Comparison of ENCODE assay signal across 8 mouse cellular contexts in the genomic region with DNA sequence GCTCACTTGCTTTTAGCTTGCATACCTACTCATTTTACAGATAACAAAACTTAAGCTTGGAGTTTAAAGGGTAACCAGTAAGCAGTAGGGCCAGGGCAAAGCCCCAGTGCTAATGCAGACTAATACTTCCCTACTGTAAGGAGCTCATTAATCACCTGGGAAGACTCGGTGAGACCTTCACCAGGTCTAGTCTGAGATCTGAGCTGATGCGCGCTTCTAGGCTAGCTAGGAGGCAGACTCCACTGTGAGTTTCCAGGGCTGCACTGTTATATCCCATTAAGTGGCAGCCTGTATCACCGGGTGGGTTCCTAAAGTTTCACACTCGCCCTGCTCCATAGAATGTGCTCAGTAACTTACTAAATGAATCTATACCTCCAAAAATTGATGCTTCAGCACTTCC. TPM values are rescaled to one million over a fixed set of nuclear protein-coding genes. Genes with fewer than 3 reads are reported as not detected.
A peak's percentile ranks its signal among the peaks of the same experiment; 100 is the strongest.
DNase-seq lines count a peak whose midpoint lies in the region; ATAC-seq and TF ChIP-seq lines count a peak whose summit lies in the region.

No protein-coding gene starts in this region.

- TF ChIP-seq CTCF in cortical plate, adult 2 months (IDR thresholded peaks at IDR 0.05; ENCODE audit: extremely low read depth, insufficient read depth, low read length) = no peak

- H3K27ac ChIP-seq in cortical plate, adult 2 months (ENCODE audit: insufficient read depth, low read length) = no peak overlapping the region
- H3K27ac ChIP-seq in hindbrain, embryonic 16.5 days (ENCODE audit: low read depth, low read length) = no peak overlapping the region

- peak overlapping the region; percentile 61 for H3K4me3 ChIP-seq in cortical plate, adult 2 months (ENCODE audit: insufficient read depth, low read length)
- peak overlapping the region; percentile 88 for H3K4me3 ChIP-seq in hindbrain, embryonic 16.5 days (ENCODE audit: low read length)

- peaks cover 4% of the 10 kb centered on the region; the same call in 1 of the 2 replicates for H3K4me1 ChIP-seq in cortical plate, adult 2 months (ENCODE audit: control insufficient read depth, insufficient read depth, low read length)
- H3K4me1 ChIP-seq in hindbrain, embryonic 16.5 days (ENCODE audit: control insufficient read depth, insufficient read depth, low read depth, low read length) = peaks cover 11% of the 10 kb centered on the region

- H3K9me3 ChIP-seq in hindbrain, embryonic 16.5 days (ENCODE audit: control insufficient read depth, low read length) = no peaks in the 10 kb centered on the region

- H3K27me3 ChIP-seq in hindbrain, embryonic 16.5 days (replicated peaks; ENCODE audit: control insufficient read depth, insufficient read depth, low read length) = no peaks in the 10 kb centered on the region

- 19% methylated on average over 5 of the region's 5 CpGs for WGBS in hindbrain, embryonic 16.5 days

- peak overlapping the region; percentile 57 for H3K4me2 ChIP-seq in hindbrain, embryonic 16.5 days (ENCODE audit: low read length)

- no peaks in the 10 kb centered on the region for H3K36me3 ChIP-seq in hindbrain, embryonic 16.5 days (ENCODE audit: control insufficient read depth, insufficient read depth, low read length)

- DNase-seq in kidney, adult 18-20 months = peak; percentile 10
- DNase-seq in kidney, adult 8-10 months = no peak
- DNase-seq in naive thymus-derived CD4-positive, alpha-beta T cell, adult 2 months (ENCODE audit: low read depth) = peak; percentile 9
- no peak for DNase-seq in testis, postnatal 10 days (ENCODE audit: low spot score)
- no peak for DNase-seq in ovary, adult 18-20 months (ENCODE audit: low spot score)
- no peak for DNase-seq in right cerebral cortex, postnatal 25 days

- TF ChIP-seq POLR2A in cortical plate, adult 2 months (IDR thresholded peaks at IDR 0.05; ENCODE audit: extremely low read depth, insufficient read depth, low read length) = no peak

- peak; percentile 9; the same call in 1 of the 2 replicates for ATAC-seq in hindbrain, embryonic 16.5 days

- no peak overlapping the region for H3K9ac ChIP-seq in hindbrain, embryonic 16.5 days (ENCODE audit: low read depth, low read length)

RNA-seq across cellular contexts. Expression of a gene that starts 1.6 kb away (rescaled TPM):
- polyA plus RNA-seq in cortical plate, adult 2 months (2012; rRNA removed) = 46.4 and 56.4 TPM in 2 replicates
- polyA plus RNA-seq in hindbrain, embryonic 16.5 days (2015; fragmentation: Nextera tagmentation; extraction: Ambion mirVana) = 20.1 and 21.1 TPM in 2 replicates

RNA-seq across cellular contexts. Expression of a gene that starts 21.4 kb away (rescaled TPM):
- not detected in 2 replicates for polyA plus RNA-seq in cortical plate, adult 2 months (2012; rRNA removed)
- polyA plus RNA-seq in hindbrain, embryonic 16.5 days (2015; fragmentation: Nextera tagmentation; extraction: Ambion mirVana) = 0.11 and 0.33 TPM in 2 replicates

RNA-seq across cellular contexts. Expression of a gene that starts 43.3 kb away (rescaled TPM):
- polyA plus RNA-seq in cortical plate, adult 2 months (2012; rRNA removed) = not detected in 2 replicates
- not detected in 2 replicates for polyA plus RNA-seq in hindbrain, embryonic 16.5 days (2015; fragmentation: Nextera tagmentation; extraction: Ambion mirVana)

RNA-seq across cellular contexts. Expression of a gene that starts 47.4 kb away (rescaled TPM):
- 38.9 and 39.5 TPM in 2 replicates for polyA plus RNA-seq in cortical plate, adult 2 months (2012; rRNA removed)
- 46.2 and 49.1 TPM in 2 replicates for polyA plus RNA-seq in hindbrain, embryonic 16.5 days (2015; fragmentation: Nextera tagmentation; extraction: Ambion mirVana)

RNA-seq across cellular contexts. Expression of a gene that starts 57.3 kb away (rescaled TPM):
- polyA plus RNA-seq in cortical plate, adult 2 months (2012; rRNA removed) = 0.13 and 0.15 TPM in 2 replicates
- not detected in 2 replicates for polyA plus RNA-seq in hindbrain, embryonic 16.5 days (2015; fragmentation: Nextera tagmentation; extraction: Ambion mirVana)

Comparison
In these comparisons a context has a peak if more than half of its experiments do, and no peak if none do; other contexts are left out.
1. DNase-seq: peak in kidney, adult 18-20 months (single experiment) and naive thymus-derived CD4-positive, alpha-beta T cell, adult 2 months (single experiment); none in kidney, adult 8-10 months (0 of 2), testis, postnatal 10 days (single experiment), ovary, adult 18-20 months (single experiment) and right cerebral cortex, postnatal 25 days (single experiment).